ENCODE assay signal across 12 mouse cellular contexts in the genomic region with DNA sequence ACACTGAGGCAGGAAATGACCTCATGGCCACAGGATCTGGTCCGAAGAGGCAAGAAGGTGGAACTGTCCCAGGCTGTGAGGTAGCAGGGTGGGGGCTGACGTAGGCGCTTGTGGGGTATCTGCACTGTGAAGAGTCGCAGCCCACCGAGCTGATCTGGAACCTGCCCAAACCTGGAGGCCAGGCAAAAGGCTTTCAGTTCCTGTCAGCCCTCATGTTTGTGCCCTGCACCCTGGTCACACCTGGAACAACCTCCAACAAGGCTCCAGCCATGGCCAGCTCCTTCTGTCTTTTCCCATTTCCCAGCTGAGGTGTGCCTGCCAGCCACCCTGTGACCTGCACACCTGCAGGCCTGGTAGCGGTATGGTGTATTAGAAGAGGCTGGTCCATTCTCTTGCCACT. TPM values are rescaled to one million over a fixed set of nuclear protein-coding genes. Genes with fewer than 3 reads are reported as not detected.
A peak's percentile ranks its signal among the peaks of the same experiment; 100 is the strongest.
DNase-seq lines count a peak whose midpoint lies in the region; ATAC-seq and TF ChIP-seq lines count a peak whose summit lies in the region.
"Had no signal": no experiment of that assay in that cellular context is flagged by ENCODE, and none has a peak within 500 bp of the region (broad histone marks: within the 10 kb centered on the region; RNA-seq: fewer than 3 reads in every experiment).

No protein-coding gene starts in this region.

- no peaks in the 10 kb centered on the region for H3K9me3 ChIP-seq in embryonic facial prominence, embryonic 12.5 days
- no peaks in the 10 kb centered on the region for H3K9me3 ChIP-seq in forebrain, postnatal 0 days (ENCODE audit: low read length)
- H3K9me3 ChIP-seq in midbrain, embryonic 13.5 days = no peaks in the 10 kb centered on the region

- peaks cover 48% of the 10 kb centered on the region for H3K36me3 ChIP-seq in embryonic facial prominence, embryonic 12.5 days
- H3K36me3 ChIP-seq in forebrain, postnatal 0 days (ENCODE audit: insufficient read depth) = peaks cover 46% of the 10 kb centered on the region
- H3K36me3 ChIP-seq in midbrain, embryonic 13.5 days = peaks cover 50% of the 10 kb centered on the region

- peak; percentile 18 for DNase-seq in kidney, adult 11 months
- no peak for DNase-seq in kidney, postnatal 10 days
- no peak for DNase-seq in forebrain, postnatal 0 days
- DNase-seq in thymus, adult 18-20 months = no peak
- no peak for DNase-seq in heart, adult 8-10 months (ENCODE audit: low spot score)
- DNase-seq: adrenal gland, adult 8-10 months; gastrocnemius, postnatal 10 days had no signal

- no peak for TF ChIP-seq CTCF in forebrain, postnatal 0 days (IDR thresholded peaks at IDR 0.05; ENCODE audit: low read depth)

- no peak overlapping the region for H3K27ac ChIP-seq in embryonic facial prominence, embryonic 12.5 days
- no peak overlapping the region for H3K27ac ChIP-seq in forebrain, postnatal 0 days (ENCODE audit: low read depth, low read length)
- no peak overlapping the region for H3K27ac ChIP-seq in midbrain, embryonic 13.5 days

- ATAC-seq in embryonic facial prominence, embryonic 12.5 days (ENCODE audit: insufficient number of reproducible peaks, insufficient read depth, low FRiP score, low TSS enrichment) = no peak
- ATAC-seq in forebrain, postnatal 0 days = no peak
- ATAC-seq in midbrain, embryonic 13.5 days = no peak
- ATAC-seq: inflammation-experienced regulatory T-cells, adult 6 months; lung, postnatal 0 days had no signal

- H3K4me1 ChIP-seq in embryonic facial prominence, embryonic 12.5 days = peaks cover 20% of the 10 kb centered on the region
- peaks cover 9% of the 10 kb centered on the region; the same call in 1 of the 2 replicates for H3K4me1 ChIP-seq in forebrain, postnatal 0 days (ENCODE audit: insufficient read depth)
- H3K4me1 ChIP-seq in midbrain, embryonic 13.5 days (replicated peaks) = peaks cover 27% of the 10 kb centered on the region

- no peak overlapping the region for H3K9ac ChIP-seq in embryonic facial prominence, embryonic 12.5 days
- H3K9ac ChIP-seq in forebrain, postnatal 0 days = no peak overlapping the region
- H3K9ac ChIP-seq in midbrain, embryonic 13.5 days (replicated peaks) = peak overlapping the region; percentile 50; the same call in 1 of the 2 replicates

- WGBS in embryonic facial prominence, embryonic 12.5 days = 92% methylated on average over 6 of the region's 6 CpGs
- 96% methylated on average over 6 of the region's 6 CpGs for WGBS in forebrain, postnatal 0 days
- 98% methylated on average over 6 of the region's 6 CpGs for WGBS in midbrain, embryonic 13.5 days

- no peaks in the 10 kb centered on the region for H3K27me3 ChIP-seq in embryonic facial prominence, embryonic 12.5 days
- no peaks in the 10 kb centered on the region for H3K27me3 ChIP-seq in forebrain, postnatal 0 days (ENCODE audit: insufficient read depth, low read length)
- H3K27me3 ChIP-seq in midbrain, embryonic 13.5 days = no peaks in the 10 kb centered on the region

- peak overlapping the region; percentile 11; the same call in 1 of the 2 replicates for H3K4me2 ChIP-seq in embryonic facial prominence, embryonic 12.5 days (replicated peaks)
- peak overlapping the region; percentile 10; the same call in 1 of the 2 replicates for H3K4me2 ChIP-seq in forebrain, postnatal 0 days (ENCODE audit: low read depth)
- peak overlapping the region; percentile 93 for H3K4me2 ChIP-seq in midbrain, embryonic 13.5 days (replicated peaks)

- H3K4me3 ChIP-seq in embryonic facial prominence, embryonic 12.5 days = 0 out of 2 replicates have a peak overlapping the region, but pooled peaks have one; percentile 7
- H3K4me3 ChIP-seq in forebrain, postnatal 0 days (ENCODE audit: low read depth, low read length) = no peak overlapping the region
- 0 out of 2 replicates have a peak overlapping the region, but pooled peaks have one; percentile 2 for H3K4me3 ChIP-seq in midbrain, embryonic 13.5 days (replicated peaks)

RNA-seq across cellular contexts. Expression of gene Preb, which starts 2.3 kb away (rescaled TPM):
- 129 and 133 TPM in 2 replicates for polyA plus RNA-seq in embryonic facial prominence, embryonic 12.5 days (2016; fragmentation: Nextera tagmentation; extraction: Ambion mirVana)
- 23.7 and 42.7 TPM in 2 replicates for total RNA-seq in forebrain, postnatal 0 days (2014; rRNA removed)
- polyA plus RNA-seq in forebrain, postnatal 0 days (2015; fragmentation: Nextera tagmentation; extraction: Ambion mirVana) = 65.1 and 77.0 TPM in 2 replicates
- polyA plus RNA-seq in midbrain, embryonic 13.5 days (2015; fragmentation: Nextera tagmentation; extraction: Ambion mirVana) = 108 and 129 TPM in 2 replicates
- total RNA-seq in heart, adult 8-10 months (2022) = 10 to 100 TPM; 82.1 to 97.6 (median 89.6) TPM

RNA-seq across cellular contexts. Expression of gene Tcf23, which starts 10.6 kb away (rescaled TPM):
- polyA plus RNA-seq in embryonic facial prominence, embryonic 12.5 days (2016; fragmentation: Nextera tagmentation; extraction: Ambion mirVana) = not detected in 2 replicates
- not detected in 2 replicates for total RNA-seq in forebrain, postnatal 0 days (2014; rRNA removed)
- not detected in 2 replicates for polyA plus RNA-seq in forebrain, postnatal 0 days (2015; fragmentation: Nextera tagmentation; extraction: Ambion mirVana)
- polyA plus RNA-seq in midbrain, embryonic 13.5 days (2015; fragmentation: Nextera tagmentation; extraction: Ambion mirVana) = not detected in 2 replicates
- total RNA-seq in heart, adult 8-10 months (2022) = 1 to 10 TPM in 1 of 4 experiments, under 1 TPM in 3; 0.85 to 1.9 (median 0.91) TPM
- total RNA-seq: neutrophil, adult 5-6 weeks had no signal
- polyA plus RNA-seq: inflammation-experienced regulatory T-cells, adult 6 months had no signal

RNA-seq across cellular contexts. Expression of gene Cgref1, which starts 12.5 kb away (rescaled TPM):
- 4.5 and 5.7 TPM in 2 replicates for polyA plus RNA-seq in embryonic facial prominence, embryonic 12.5 days (2016; fragmentation: Nextera tagmentation; extraction: Ambion mirVana)
- 67.3 and 82.1 TPM in 2 replicates for total RNA-seq in forebrain, postnatal 0 days (2014; rRNA removed)
- 61.0 and 63.5 TPM in 2 replicates for polyA plus RNA-seq in forebrain, postnatal 0 days (2015; fragmentation: Nextera tagmentation; extraction: Ambion mirVana)
- 23.0 TPM in 2 replicates for polyA plus RNA-seq in midbrain, embryonic 13.5 days (2015; fragmentation: Nextera tagmentation; extraction: Ambion mirVana)
- under 1 TPM; 0.37 to 0.97 (median 0.60) TPM for total RNA-seq in heart, adult 8-10 months (2022)
- polyA plus RNA-seq: inflammation-experienced regulatory T-cells, adult 6 months had no signal

RNA-seq across cellular contexts. Expression of gene Khk, which starts 36.7 kb away (rescaled TPM):
- 13.7 and 14.2 TPM in 2 replicates for polyA plus RNA-seq in embryonic facial prominence, embryonic 12.5 days (2016; fragmentation: Nextera tagmentation; extraction: Ambion mirVana)
- 4.5 and 5.3 TPM in 2 replicates for total RNA-seq in forebrain, postnatal 0 days (2014; rRNA removed)
- polyA plus RNA-seq in forebrain, postnatal 0 days (2015; fragmentation: Nextera tagmentation; extraction: Ambion mirVana) = 11.7 and 13.2 TPM in 2 replicates
- 5.6 and 6.8 TPM in 2 replicates for polyA plus RNA-seq in midbrain, embryonic 13.5 days (2015; fragmentation: Nextera tagmentation; extraction: Ambion mirVana)
- total RNA-seq in heart, adult 8-10 months (2022) = 10 to 100 TPM; 23.8 to 31.8 (median 26.6) TPM

RNA-seq across cellular contexts. Expression of gene Emilin1, which starts 44.7 kb away (rescaled TPM):
- polyA plus RNA-seq in embryonic facial prominence, embryonic 12.5 days (2016; fragmentation: Nextera tagmentation; extraction: Ambion mirVana) = 248 and 252 TPM in 2 replicates
- 10.0 and 11.3 TPM in 2 replicates for total RNA-seq in forebrain, postnatal 0 days (2014; rRNA removed)
- 9.6 and 10.0 TPM in 2 replicates for polyA plus RNA-seq in forebrain, postnatal 0 days (2015; fragmentation: Nextera tagmentation; extraction: Ambion mirVana)
- polyA plus RNA-seq in midbrain, embryonic 13.5 days (2015; fragmentation: Nextera tagmentation; extraction: Ambion mirVana) = 14.1 and 16.6 TPM in 2 replicates
- 10 to 100 TPM; 13.9 to 16.6 (median 16.0) TPM for total RNA-seq in heart, adult 8-10 months (2022)

Comparison
In these comparisons a context has a peak if more than half of its experiments do, and no peak if none do; other contexts are left out.
1. H3K4me2 ChIP-seq: peak in every context shown above with its lines; median percentile 93 in midbrain, embryonic 13.5 days; 11 in embryonic facial prominence, embryonic 12.5 days; 10 in forebrain, postnatal 0 days.